9 mouse cellular contexts compared by ENCODE assay signal in genomic region chr13:113031792-113032571, GRCm38 (mm10). TPM values are rescaled to one million over a fixed set of nuclear protein-coding genes. Genes with fewer than 3 reads are reported as not detected.
DNase-seq lines count a peak whose midpoint lies in the region; ATAC-seq and TF ChIP-seq lines count a peak whose summit lies in the region.
"Had no signal": no experiment of that assay in that cellular context is flagged by ENCODE, and none has a peak within 500 bp of the region (broad histone marks: within the 10 kb centered on the region; RNA-seq: fewer than 3 reads in every experiment).

No protein-coding gene starts in this region.

- H3K9ac ChIP-seq in heart, embryonic 13.5 days: peak overlapping the region; percentile 77
- peak overlapping the region; percentile 41 for H3K9ac ChIP-seq in lung, embryonic 15.5 days

- WGBS in heart, embryonic 13.5 days: under 1% methylated on average over 40 of the region's 40 CpGs
- 1% methylated on average over 40 of the region's 40 CpGs for WGBS in lung, embryonic 15.5 days

- TF ChIP-seq CTCF in G1E (IDR thresholded peaks at IDR 0.05; ENCODE audit: low read depth, low read length): no peak

- no peaks in the 10 kb centered on the region for H3K9me3 ChIP-seq in heart, embryonic 13.5 days
- no peaks in the 10 kb centered on the region for H3K9me3 ChIP-seq in G1E (replicated peaks)
- no peaks in the 10 kb centered on the region for H3K9me3 ChIP-seq in lung, embryonic 15.5 days

- no peak for DNase-seq in heart, adult 8-10 months (ENCODE audit: low spot score)
- no peak for DNase-seq in G1E (ENCODE audit: low spot score)
- peak; percentile 78 for DNase-seq in embryo, embryonic 9.5 days (ENCODE audit: extremely low spot score)
- peak; percentile 57 to 64 for DNase-seq in right cerebral cortex, postnatal 10 days (ENCODE audit: low spot score in 2 of 2)

- no peak for ATAC-seq in heart, embryonic 13.5 days (ENCODE audit: extremely low read depth, insufficient number of reproducible peaks, low FRiP score, low TSS enrichment)
- ATAC-seq in G1E (ENCODE audit: extremely low read depth, insufficient number of reproducible peaks, low FRiP score, poor library complexity, severe bottlenecking): no peak
- peak; percentile 17 for ATAC-seq in inflammation-experienced regulatory T-cells, adult 6 months
- peak; percentile 31; the same call in 1 of the 2 replicates for ATAC-seq in lung, embryonic 15.5 days (ENCODE audit: borderline replicate concordance, extremely low read depth, low FRiP score, low TSS enrichment)
- ATAC-seq in megakaryocyte-erythroid progenitor cell, adult 5-6 weeks (replicated peaks; ENCODE audit: low FRiP score, low TSS enrichment, poor library complexity, severe bottlenecking): no peak

- peaks cover 79% of the 10 kb centered on the region for H3K27me3 ChIP-seq in heart, embryonic 13.5 days (replicated peaks)
- peaks cover 50% of the 10 kb centered on the region for H3K27me3 ChIP-seq in G1E (ENCODE audit: insufficient read depth, low read length)
- H3K27me3 ChIP-seq in lung, embryonic 15.5 days: peaks cover 51% of the 10 kb centered on the region

- H3K4me2 ChIP-seq in heart, embryonic 13.5 days: peak overlapping the region; percentile 98
- peak overlapping the region; percentile 99 for H3K4me2 ChIP-seq in lung, embryonic 15.5 days

- peaks cover 23% of the 10 kb centered on the region for H3K4me1 ChIP-seq in heart, embryonic 13.5 days
- peaks cover 24% of the 10 kb centered on the region for H3K4me1 ChIP-seq in G1E (ENCODE audit: insufficient read depth, low read depth, low read length)
- H3K4me1 ChIP-seq in lung, embryonic 15.5 days: peaks cover 34% of the 10 kb centered on the region

- no peak overlapping the region for H3K27ac ChIP-seq in heart, embryonic 13.5 days (replicated peaks)
- H3K27ac ChIP-seq in lung, embryonic 15.5 days: no peak overlapping the region

- peak overlapping the region; percentile 66 for H3K4me3 ChIP-seq in heart, embryonic 13.5 days
- peak overlapping the region; percentile 13; the same call in 1 of the 2 replicates for H3K4me3 ChIP-seq in G1E (ENCODE audit: low read depth, low read length)
- peak overlapping the region; percentile 53 for H3K4me3 ChIP-seq in lung, embryonic 15.5 days

- no peaks in the 10 kb centered on the region for H3K36me3 ChIP-seq in heart, embryonic 13.5 days
- H3K36me3 ChIP-seq in G1E (replicated peaks): no peaks in the 10 kb centered on the region
- H3K36me3 ChIP-seq in lung, embryonic 15.5 days: no peaks in the 10 kb centered on the region

RNA-seq across cellular contexts. Expression of gene Cdc20b, which starts 2.9 kb away (rescaled TPM):
- not detected in 2 replicates for polyA plus RNA-seq in heart, embryonic 13.5 days (2015; fragmentation: Nextera tagmentation; extraction: Ambion mirVana)
- total RNA-seq in heart, adult 8-10 months (2022): not detected
- total RNA-seq in G1E (2014; fragmentation: Nextera tagmentation) (not detected in 2 replicates), G1E (2017) (not detected in 2 replicates)
- not detected in 2 replicates for polyA plus RNA-seq in G1E (2012)
- not detected for polyA plus RNA-seq in inflammation-experienced regulatory T-cells, adult 6 months (2017; shearing (Covaris generic))
- polyA plus RNA-seq in lung, embryonic 15.5 days (2015; fragmentation: Nextera tagmentation; extraction: Ambion mirVana): 2.1 and 2.8 TPM in 2 replicates
- not detected in 2 replicates for total RNA-seq in megakaryocyte-erythroid progenitor cell, adult 5-6 weeks (2014; fragmentation: Nextera tagmentation)
- not detected in 2 replicates for total RNA-seq in megakaryocyte-erythroid progenitor cell, adult 5-6 weeks (2017)
- total RNA-seq: left cerebral cortex, adult 8-10 months had no signal

RNA-seq across cellular contexts. Expression of gene Gpx8, which starts 14.2 kb away (rescaled TPM):
- 134 and 143 TPM in 2 replicates for polyA plus RNA-seq in heart, embryonic 13.5 days (2015; fragmentation: Nextera tagmentation; extraction: Ambion mirVana)
- 10 to 100 TPM; 32.6 to 36.7 (median 35.6) TPM for total RNA-seq in heart, adult 8-10 months (2022)
- total RNA-seq in G1E (2014; fragmentation: Nextera tagmentation) (not detected in 2 replicates), G1E (2017) (0.16 TPM in 1 of 2 replicates, not detected in the other)
- polyA plus RNA-seq in G1E (2012): not detected in 2 replicates
- polyA plus RNA-seq in inflammation-experienced regulatory T-cells, adult 6 months (2017; shearing (Covaris generic)): not detected
- 175 TPM in 2 replicates for polyA plus RNA-seq in lung, embryonic 15.5 days (2015; fragmentation: Nextera tagmentation; extraction: Ambion mirVana)
- not detected in 2 replicates for total RNA-seq in megakaryocyte-erythroid progenitor cell, adult 5-6 weeks (2014; fragmentation: Nextera tagmentation)
- not detected in 2 replicates for total RNA-seq in megakaryocyte-erythroid progenitor cell, adult 5-6 weeks (2017)

RNA-seq across cellular contexts. Expression of gene Mcidas, which starts 38.3 kb away (rescaled TPM):
- not detected in 2 replicates for polyA plus RNA-seq in heart, embryonic 13.5 days (2015; fragmentation: Nextera tagmentation; extraction: Ambion mirVana)
- total RNA-seq in heart, adult 8-10 months (2022): not detected
- not detected in 2 replicates for total RNA-seq in G1E (2014; fragmentation: Nextera tagmentation)
- total RNA-seq in G1E (2017): 0.05 TPM in 1 of 2 replicates, not detected in the other
- polyA plus RNA-seq in G1E (2012): not detected in 2 replicates
- not detected for polyA plus RNA-seq in inflammation-experienced regulatory T-cells, adult 6 months (2017; shearing (Covaris generic))
- 6.3 and 6.9 TPM in 2 replicates for polyA plus RNA-seq in lung, embryonic 15.5 days (2015; fragmentation: Nextera tagmentation; extraction: Ambion mirVana)
- total RNA-seq in megakaryocyte-erythroid progenitor cell, adult 5-6 weeks (2014; fragmentation: Nextera tagmentation): not detected in 2 replicates
- not detected in 2 replicates for total RNA-seq in megakaryocyte-erythroid progenitor cell, adult 5-6 weeks (2017)

RNA-seq across cellular contexts. Expression of gene Ccno, which starts 44.4 kb away (rescaled TPM):
- 0.20 and 0.24 TPM in 2 replicates for polyA plus RNA-seq in heart, embryonic 13.5 days (2015; fragmentation: Nextera tagmentation; extraction: Ambion mirVana)
- under 1 TPM in 2 of 4 experiments, not detected in 2; 0.16 to 0.50 TPM for total RNA-seq in heart, adult 8-10 months (2022)
- total RNA-seq in G1E (2014; fragmentation: Nextera tagmentation) (not detected in 2 replicates), G1E (2017) (0.05 and 0.06 TPM in 2 replicates)
- polyA plus RNA-seq in G1E (2012): not detected in 2 replicates
- not detected for polyA plus RNA-seq in inflammation-experienced regulatory T-cells, adult 6 months (2017; shearing (Covaris generic))
- polyA plus RNA-seq in lung, embryonic 15.5 days (2015; fragmentation: Nextera tagmentation; extraction: Ambion mirVana): 12.3 and 13.5 TPM in 2 replicates
- total RNA-seq in megakaryocyte-erythroid progenitor cell, adult 5-6 weeks (2014; fragmentation: Nextera tagmentation): not detected in 2 replicates
- total RNA-seq in megakaryocyte-erythroid progenitor cell, adult 5-6 weeks (2017): 3.2 TPM in 1 of 2 replicates, not detected in the other

Comparison
In these comparisons a context has a peak if more than half of its experiments do, and no peak if none do; other contexts are left out.
1. ATAC-seq: peak in inflammation-experienced regulatory T-cells, adult 6 months (single experiment) and lung, embryonic 15.5 days (single experiment); none in heart, embryonic 13.5 days (single experiment), G1E (single experiment) and megakaryocyte-erythroid progenitor cell, adult 5-6 weeks (single experiment).
2. H3K4me3 ChIP-seq: peak in every context shown above with its lines; median percentile 66 in heart, embryonic 13.5 days; 53 in lung, embryonic 15.5 days; 13 in G1E.
3. DNase-seq: peak in embryo, embryonic 9.5 days (single experiment) and right cerebral cortex, postnatal 10 days (2 of 2); none in heart, adult 8-10 months (single experiment) and G1E (single experiment).
4. RNA of gene Gpx8, which starts 14.2 kb away (polyA plus RNA-seq): 175 TPM in lung, embryonic 15.5 days and 134 to 143 TPM in heart, embryonic 13.5 days; not detected in G1E and not detected in inflammation-experienced regulatory T-cells, adult 6 months; every median in the first group is over 100 times any median in the second.